Mouse (Mus musculus) erythroblast, embryonic 14.5 days (primary cell): ENCODE data around the gene Ankrd35.

ENCODE experiments used
- GATA1 ChIP-seq: IDR thresholded peaks from 2 replicates; pipeline ENCODE4 v1.6.1; 2012; ENCODE audit warnings: low read length, inconsistent platforms, mixed read lengths
- TAL1 ChIP-seq: IDR thresholded peaks from 3 replicates; pipeline ENCODE4 v1.6.1; 2012; ENCODE audit warnings: low read length, inconsistent platforms, mixed read lengths

- TF ChIP-seq GATA1 (no peak), TAL1 (no peak)
These were observed 44.4 kb downstream of the Ankrd35 start for GRCm38 (mm10) chr3:96714286-96714685.
